Mouse (Mus musculus) cortical plate, adult 2 months (tissue): ENCODE measurements around the gene Rpl10. TPM values are rescaled to one million over a fixed set of nuclear protein-coding genes. Genes with fewer than 3 reads are reported as not detected.
A peak's percentile ranks its signal among the peaks of the same experiment; 100 is the strongest.

ENCODE experiments used
- H3K27ac ChIP-seq: fragments of 200-500 bp; 2 replicates; pipeline ENCODE4 v1.5.1; 2012; ENCODE audit warnings: low read length, control low read depth, inconsistent platforms; ENCODE audit not compliant: insufficient read depth
- H3K4me1 ChIP-seq: fragments of 200-500 bp; 2 replicates; pipeline ENCODE4 v1.6.1; 2011; ENCODE audit warnings: low read length; ENCODE audit not compliant: control insufficient read depth, insufficient read depth
- H3K4me3 ChIP-seq: fragments of 200-500 bp; 2 replicates; pipeline ENCODE4 v1.5.1; 2011; ENCODE audit warnings: mild to moderate bottlenecking, low read length, control low read depth; ENCODE audit not compliant: insufficient read depth
- CTCF ChIP-seq: fragments of 200-500 bp; IDR thresholded peaks from 2 replicates; pipeline ENCODE4 v1.5.1; 2011; ENCODE audit warnings: mild to moderate bottlenecking, control low read depth, low read length; ENCODE audit not compliant: insufficient read depth; ENCODE audit errors: extremely low read depth
- POLR2A ChIP-seq: fragments of 200-500 bp; IDR thresholded peaks from 2 replicates; pipeline ENCODE4 v1.6.1; 2011; ENCODE audit warnings: mild to moderate bottlenecking, low read length, control low read depth; ENCODE audit not compliant: insufficient read depth; ENCODE audit errors: extremely low read depth
- polyA plus RNA-seq: library from polyadenylated mRNA; depleted of rRNA; stranded (reverse); fragments of >200 nt; gene quantifications from 2 replicates; pipeline ENCODE4 v1.2.3, GENCODE M21; 2012; rRNA removed

The Rpl10 gene
- polyA plus RNA-seq: 770 and 800 TPM in 2 replicates

GRCm38 (mm10) chrX:74270062-74270901 lies at the start of gene Rpl10:
Gene Rpl10, plus strand, starts transcription at chrX:74270812.
- TF ChIP-seq POLR2A: no peak
- no peak for TF ChIP-seq CTCF
- Histone ChIP-seq H3K27ac (peak within 1 kb of the TSS; percentile 87), H3K4me1 (0 out of 2 replicates have a peak, but pooled peaks cover 2% of the 10 kb centered on the region), H3K4me3 (peak within 1 kb of the TSS; percentile 49)

- TF ChIP-seq CTCF (no peak), POLR2A (no peak)
- Histone ChIP-seq H3K4me1 (no peaks in the 10 kb centered on the region), H3K27ac (no peak overlapping the region), H3K4me3 (no peak overlapping the region)
These were observed 40.6 kb upstream of the Rpl10 start for GRCm38 (mm10) chrX:74230038-74230437.

- no peak overlapping the region for H3K4me3 ChIP-seq
- no peak for TF ChIP-seq POLR2A
- no peak for TF ChIP-seq CTCF
- no peak overlapping the region for H3K27ac ChIP-seq
- H3K4me1 ChIP-seq: no peaks in the 10 kb centered on the region
These were observed 37.4 kb upstream of the Rpl10 start for GRCm38 (mm10) chrX:74233196-74233595.

GRCm38 (mm10) chrX:74240332-74240731 lies 30.3 kb upstream of the Rpl10 start:
- no peak for TF ChIP-seq POLR2A
- H3K4me1 ChIP-seq: no peaks in the 10 kb centered on the region
- H3K4me3 ChIP-seq: no peak overlapping the region
- H3K27ac ChIP-seq: no peak overlapping the region

GRCm38 (mm10) chrX:74243396-74243795 lies 27.2 kb upstream of the Rpl10 start:
- no peak overlapping the region for H3K4me3 ChIP-seq
- H3K27ac ChIP-seq: no peak overlapping the region
- no peaks in the 10 kb centered on the region for H3K4me1 ChIP-seq
- TF ChIP-seq POLR2A (no peak), CTCF (no peak)

- TF ChIP-seq POLR2A (no peak), CTCF (no peak)
- no peak overlapping the region for H3K27ac ChIP-seq
- H3K4me1 ChIP-seq: no peaks in the 10 kb centered on the region
- H3K4me3 ChIP-seq: no peak overlapping the region; the same call in 1 of the 2 replicates
These were observed 26.8 kb upstream of the Rpl10 start for GRCm38 (mm10) chrX:74243807-74244206.

GRCm38 (mm10) chrX:74244614-74245083 lies 26.0 kb upstream of the Rpl10 start:
- no peaks in the 10 kb centered on the region for H3K4me1 ChIP-seq
- no peak for TF ChIP-seq CTCF
- H3K27ac ChIP-seq: no peak overlapping the region
- H3K4me3 ChIP-seq: peak overlapping the region; percentile 14; the same call in 1 of the 2 replicates

- H3K4me1 ChIP-seq: no peaks in the 10 kb centered on the region
- TF ChIP-seq CTCF: no peak
- peak overlapping the region; percentile 71; the same call in 1 of the 2 replicates for H3K4me3 ChIP-seq
- no peak overlapping the region for H3K27ac ChIP-seq
These were observed 25.5 kb upstream of the Rpl10 start for GRCm38 (mm10) chrX:74245107-74245506.

- Histone ChIP-seq H3K4me3 (peak overlapping the region; percentile 71), H3K27ac (peak overlapping the region; percentile 79), H3K4me1 (no peaks in the 10 kb centered on the region)
- 0 out of 2 replicates have a peak, but pooled peaks have one; percentile 5 for TF ChIP-seq POLR2A
- TF ChIP-seq CTCF: no peak
These were observed 24.9 kb upstream of the Rpl10 start for GRCm38 (mm10) chrX:74245687-74246086.

GRCm38 (mm10) chrX:74246213-74246681 lies 24.4 kb upstream of the Rpl10 start:
- Histone ChIP-seq H3K27ac (peak overlapping the region; percentile 79), H3K4me1 (no peaks in the 10 kb centered on the region), H3K4me3 (peak overlapping the region; percentile 71)
- no peak for TF ChIP-seq CTCF
- peak; percentile 88 for TF ChIP-seq POLR2A
